Comparison of ENCODE assay signal across 11 mouse cellular contexts in the genomic region with DNA sequence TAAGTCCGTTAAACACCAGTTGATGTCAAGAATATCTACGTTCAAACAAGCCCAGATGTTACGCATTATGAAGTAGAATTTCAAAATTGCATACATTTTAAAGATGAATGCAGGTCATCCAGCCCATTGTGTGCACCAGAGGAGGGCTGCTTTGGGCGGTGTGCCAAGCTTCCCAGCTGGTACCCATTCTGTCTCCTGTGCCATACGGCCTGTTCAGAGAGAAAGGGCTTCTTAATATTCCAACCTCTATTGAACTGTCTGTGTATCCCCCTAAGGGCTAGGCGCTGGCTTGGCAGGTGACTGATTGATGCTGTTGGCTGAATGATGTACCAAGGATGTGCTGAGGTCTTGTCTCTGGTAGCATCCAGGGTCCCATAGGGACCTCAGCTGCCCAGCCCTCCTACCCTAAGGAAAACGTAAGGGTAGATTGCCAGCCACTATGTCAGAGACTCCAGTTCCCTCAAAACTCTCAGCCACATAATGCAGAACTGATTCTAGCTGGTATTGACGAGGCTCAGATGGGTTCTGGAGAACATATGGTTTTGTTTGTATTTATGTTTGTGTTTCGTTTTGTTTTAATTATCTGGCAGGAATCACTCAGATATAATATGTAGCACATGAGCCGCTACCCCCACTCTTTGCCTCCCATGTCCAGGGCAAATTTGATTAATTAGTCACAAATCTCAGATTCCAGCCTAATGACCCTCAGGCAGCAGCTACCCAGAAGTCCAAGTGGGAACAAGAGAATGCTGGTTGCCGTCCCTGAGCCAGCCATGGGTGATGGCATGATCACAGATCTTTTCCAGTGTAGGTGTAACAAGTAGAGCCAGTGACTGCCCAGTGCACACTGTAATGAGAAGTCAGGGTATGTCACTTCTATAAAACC.
DNase-seq lines count a peak whose midpoint lies in the region; ATAC-seq and TF ChIP-seq lines count a peak whose summit lies in the region.
"Had no signal": no experiment of that assay in that cellular context is flagged by ENCODE, and none has a peak within 500 bp of the region (broad histone marks: within the 10 kb centered on the region; RNA-seq: fewer than 3 reads in every experiment).

No protein-coding gene starts in this region.

- no peak overlapping the region for H3K4me2 ChIP-seq in embryonic facial prominence, embryonic 14.5 days (ENCODE audit: low read depth, low read length)
- H3K4me2 ChIP-seq in hindbrain, postnatal 0 days (ENCODE audit: low read depth, low read length) = no peak overlapping the region
- no peak overlapping the region for H3K4me2 ChIP-seq in neural tube, embryonic 14.5 days (ENCODE audit: low read depth, low read length)
- H3K4me2 ChIP-seq: lung, embryonic 14.5 days had no signal

- WGBS in embryonic facial prominence, embryonic 14.5 days = 41% methylated on average over 11 of the region's 11 CpGs
- 43% methylated on average over 11 of the region's 11 CpGs for WGBS in hindbrain, postnatal 0 days
- WGBS in neural tube, embryonic 14.5 days = 36% methylated on average over 11 of the region's 11 CpGs

- ATAC-seq in embryonic facial prominence, embryonic 14.5 days (ENCODE audit: low read depth) = peak; percentile 80
- ATAC-seq in hindbrain, postnatal 0 days = peak; percentile 68; the same call in 1 of the 2 replicates
- ATAC-seq in neural tube, embryonic 14.5 days (ENCODE audit: low read depth) = peak; percentile 77

- H3K27me3 ChIP-seq in embryonic facial prominence, embryonic 14.5 days (replicated peaks; ENCODE audit: control insufficient read depth, insufficient read depth, low read length) = no peaks in the 10 kb centered on the region
- no peaks in the 10 kb centered on the region for H3K27me3 ChIP-seq in hindbrain, postnatal 0 days (ENCODE audit: insufficient read depth, low read length)
- H3K27me3 ChIP-seq in neural tube, embryonic 14.5 days (ENCODE audit: control insufficient read depth, insufficient read depth, low read length) = no peaks in the 10 kb centered on the region

- no peak overlapping the region for H3K9ac ChIP-seq in embryonic facial prominence, embryonic 14.5 days (ENCODE audit: low read depth, low read length)
- H3K9ac ChIP-seq in hindbrain, postnatal 0 days (replicated peaks; ENCODE audit: low read length) = no peak overlapping the region
- H3K9ac ChIP-seq in neural tube, embryonic 14.5 days (replicated peaks; ENCODE audit: low read depth, low read length) = no peak overlapping the region
- H3K9ac ChIP-seq: lung, embryonic 14.5 days had no signal

- peak overlapping the region; percentile 79 for H3K27ac ChIP-seq in embryonic facial prominence, embryonic 14.5 days (replicated peaks; ENCODE audit: low read depth, low read length)
- H3K27ac ChIP-seq in hindbrain, postnatal 0 days = no peak overlapping the region
- H3K27ac ChIP-seq in neural tube, embryonic 14.5 days (ENCODE audit: low read depth, low read length) = peak overlapping the region; percentile 16; the same call in 1 of the 2 replicates

- intact Hi-C loops in left cerebral cortex, postnatal 36 days (cut with DNase I) = no loop called here

- TF ChIP-seq CTCF in hindbrain, postnatal 0 days (IDR thresholded peaks at IDR 0.05; ENCODE audit: low read depth) = no peak

- DNase-seq in retina, postnatal 1 day = peak; percentile 77
- DNase-seq in retina, embryonic 14.5 days (ENCODE audit: low spot score) = no peak
- peak; percentile 80 for DNase-seq in embryonic facial prominence, embryonic 14.5 days (ENCODE audit: low spot score)
- peak; percentile 61 for DNase-seq in hindbrain, postnatal 0 days (ENCODE audit: low spot score)
- DNase-seq in liver = no peak
- no peak for DNase-seq in left cerebral cortex, postnatal 36 days (ENCODE audit: low spot score in 2 of 2)
- DNase-seq in spleen, adult 12 weeks (ENCODE audit: low spot score) = no peak
- DNase-seq: adrenal gland, adult 8-10 months; lung, embryonic 14.5 days had no signal

- H3K36me3 ChIP-seq in embryonic facial prominence, embryonic 14.5 days (ENCODE audit: control insufficient read depth, insufficient read depth, low read length) = no peaks in the 10 kb centered on the region
- no peaks in the 10 kb centered on the region for H3K36me3 ChIP-seq in hindbrain, postnatal 0 days (ENCODE audit: insufficient read depth, low read length)
- H3K36me3 ChIP-seq in neural tube, embryonic 14.5 days (ENCODE audit: control insufficient read depth, insufficient read depth, low read length) = no peaks in the 10 kb centered on the region

- H3K4me1 ChIP-seq in embryonic facial prominence, embryonic 14.5 days (ENCODE audit: control insufficient read depth, insufficient read depth, low read length) = peaks cover 39% of the 10 kb centered on the region
- peaks cover 26% of the 10 kb centered on the region for H3K4me1 ChIP-seq in hindbrain, postnatal 0 days (ENCODE audit: insufficient read depth, low read length)
- H3K4me1 ChIP-seq in neural tube, embryonic 14.5 days (ENCODE audit: control insufficient read depth, insufficient read depth, low read length) = peaks cover 15% of the 10 kb centered on the region

- peaks cover under 1% of the 10 kb centered on the region; the same call in 1 of the 2 replicates for H3K9me3 ChIP-seq in embryonic facial prominence, embryonic 14.5 days (ENCODE audit: control insufficient read depth, low read length)
- H3K9me3 ChIP-seq in hindbrain, postnatal 0 days (ENCODE audit: low read length) = no peaks in the 10 kb centered on the region
- no peaks in the 10 kb centered on the region for H3K9me3 ChIP-seq in neural tube, embryonic 14.5 days (ENCODE audit: control insufficient read depth, low read length)

- no peak overlapping the region for H3K4me3 ChIP-seq in embryonic facial prominence, embryonic 14.5 days (ENCODE audit: low read depth, low read length)
- no peak overlapping the region for H3K4me3 ChIP-seq in hindbrain, postnatal 0 days (ENCODE audit: low read length)
- no peak overlapping the region for H3K4me3 ChIP-seq in neural tube, embryonic 14.5 days (ENCODE audit: low read depth, low read length)
- H3K4me3 ChIP-seq: myocyte had no signal

Comparison
In these comparisons a context has a peak if more than half of its experiments do, and no peak if none do; other contexts are left out.
1. DNase-seq: peak in retina, postnatal 1 day (single experiment), embryonic facial prominence, embryonic 14.5 days (single experiment) and hindbrain, postnatal 0 days (single experiment); none in retina, embryonic 14.5 days (single experiment), liver (single experiment), left cerebral cortex, postnatal 36 days (0 of 2) and spleen, adult 12 weeks (single experiment).
2. Peak in every context shown above with its lines, with median percentiles within 50 percentile points of each other: ATAC-seq.